Mouse (Mus musculus): Measurements from ENCODE around the gene Lingo4. TPM values are rescaled to one million over a fixed set of nuclear protein-coding genes. Genes with fewer than 3 reads are reported as not detected.

Gene Lingo4
- total RNA-seq, 2 experiments from 2014 or later, result not detected

- no peak for ATAC-seq (ENCODE audit: poor library complexity, severe bottlenecking)
Observed at GRCm38 (mm10) chr3:94386671-94387070, 11.6 kb upstream of the Lingo4 start.

GRCm38 (mm10) chr3:94387391-94387790, 10.9 kb upstream of the Lingo4 start:
- no peak for ATAC-seq (ENCODE audit: poor library complexity, severe bottlenecking)

- peak; percentile 21 for ATAC-seq (ENCODE audit: poor library complexity, severe bottlenecking)
Observed at GRCm38 (mm10) chr3:94388047-94388446, 10.3 kb upstream of the Lingo4 start.

DNA sequence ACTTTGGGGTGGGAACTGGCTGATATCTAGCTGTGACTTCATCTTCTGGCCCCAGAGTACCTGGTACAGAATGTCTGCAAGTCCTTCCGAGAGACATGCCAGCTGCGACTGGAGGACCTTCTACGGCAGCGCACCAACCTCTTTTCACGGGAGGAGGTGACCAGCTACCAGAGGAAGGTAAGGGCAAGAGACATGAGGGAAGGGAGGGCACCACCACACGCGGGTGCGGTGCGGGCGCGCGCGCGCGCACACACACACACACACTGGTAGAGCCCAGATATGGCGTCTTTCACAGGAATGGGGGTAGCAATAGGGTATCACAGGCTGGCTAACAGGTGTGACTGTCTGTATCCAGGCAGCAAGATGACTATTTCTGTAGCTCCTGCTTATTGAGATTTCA, 8.9 kb upstream of the Lingo4 start:
- ATAC-seq (ENCODE audit: poor library complexity, severe bottlenecking), result no peak

- no peak for ATAC-seq (ENCODE audit: poor library complexity, severe bottlenecking)
Observed at GRCm38 (mm10) chr3:94391001-94391400, 7.3 kb upstream of the Lingo4 start.

DNA sequence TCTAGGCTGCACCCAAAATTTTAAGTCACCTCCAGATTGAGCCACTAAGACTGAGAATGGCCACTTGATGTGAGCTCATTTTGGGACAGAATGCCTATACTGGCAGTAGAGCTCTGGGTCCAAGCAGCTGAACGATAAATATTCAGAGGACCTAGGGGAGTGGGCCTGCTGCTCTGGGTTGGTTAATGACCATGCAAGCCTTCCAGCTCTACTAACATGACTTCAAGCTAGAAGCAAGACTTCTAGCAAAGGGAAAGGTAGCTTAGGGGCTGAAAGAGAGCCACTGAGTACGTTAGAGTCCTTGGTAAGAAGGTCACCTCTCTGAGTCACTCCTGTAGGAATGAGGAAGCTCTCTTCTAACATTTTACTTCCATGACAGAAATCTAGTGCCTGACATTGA, 6.2 kb upstream of the Lingo4 start:
- no peak for ATAC-seq (ENCODE audit: poor library complexity, severe bottlenecking)

GRCm38 (mm10) chr3:94393049-94393448, 5.3 kb upstream of the Lingo4 start:
- ATAC-seq (ENCODE audit: poor library complexity, severe bottlenecking), result no peak

DNA sequence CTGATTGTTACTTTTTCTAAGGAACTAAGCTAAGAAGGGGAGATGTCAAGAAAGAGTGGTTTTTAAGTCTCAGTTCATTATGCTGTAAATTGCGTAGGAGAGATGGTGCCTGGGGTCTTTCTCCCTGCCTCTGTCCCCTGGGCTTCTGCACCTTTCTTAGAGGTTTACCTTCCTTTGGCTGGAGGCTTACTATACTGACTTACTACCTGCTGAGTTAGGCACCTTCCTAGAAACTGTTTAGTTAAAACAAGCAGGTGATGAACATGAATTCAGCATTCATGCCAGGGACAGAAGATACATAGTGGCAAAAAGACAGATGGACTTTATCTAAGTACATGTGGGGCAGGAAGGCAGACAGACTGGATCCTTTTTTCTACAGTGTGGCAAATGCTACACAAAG, 2.0 kb upstream of the Lingo4 start:
- ATAC-seq (ENCODE audit: poor library complexity, severe bottlenecking), result no peak

DNA sequence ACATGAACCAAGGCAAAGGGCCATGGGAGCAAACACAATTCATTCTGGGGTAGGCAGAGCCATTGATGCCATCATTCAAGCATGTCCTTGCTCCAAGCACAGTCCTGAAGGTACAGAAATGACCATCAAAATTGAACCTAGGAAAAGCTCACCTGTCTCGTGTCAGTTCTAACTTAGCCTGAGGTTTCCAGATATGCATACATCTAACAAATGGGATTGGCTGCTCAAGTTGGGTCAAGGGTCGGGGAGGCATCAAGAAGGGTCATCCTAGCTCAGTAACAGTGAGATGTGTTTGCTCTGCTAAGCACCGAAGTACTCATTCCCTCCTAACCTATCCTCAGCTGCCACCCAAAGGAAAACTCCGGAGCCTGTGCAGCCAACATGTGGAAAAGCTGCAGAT, 1.5 kb upstream of the Lingo4 start:
- ATAC-seq (ENCODE audit: poor library complexity, severe bottlenecking), result no peak

DNA sequence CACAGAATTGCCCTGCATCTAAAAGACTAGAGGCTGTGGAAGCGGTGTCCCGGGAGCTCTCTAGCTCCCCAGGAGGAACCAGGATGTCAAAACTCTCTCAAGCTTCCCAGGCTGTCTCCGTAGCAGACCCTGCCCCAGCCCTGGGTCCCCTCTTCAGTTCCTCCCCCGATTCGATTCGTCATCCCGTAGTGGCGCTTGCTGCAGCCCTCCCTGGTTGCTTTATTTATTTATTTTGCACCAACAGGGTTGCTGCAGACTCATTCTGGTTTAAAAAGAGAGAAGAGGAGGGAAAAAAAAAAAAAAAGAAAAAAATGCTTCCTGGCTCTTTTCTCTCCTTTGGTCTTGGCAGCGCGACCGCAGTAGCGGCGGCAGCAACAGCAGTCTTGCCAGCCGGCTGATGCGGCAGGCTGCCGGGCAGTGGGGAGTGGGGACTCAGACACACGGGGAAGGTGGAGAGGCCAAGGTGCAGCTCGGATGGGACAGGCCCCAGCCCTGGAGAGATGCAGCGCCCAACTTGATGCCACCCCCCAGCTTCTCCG, 695 bp downstream of the Lingo4 start:
- ATAC-seq (ENCODE audit: poor library complexity, severe bottlenecking), result no peak

DNA sequence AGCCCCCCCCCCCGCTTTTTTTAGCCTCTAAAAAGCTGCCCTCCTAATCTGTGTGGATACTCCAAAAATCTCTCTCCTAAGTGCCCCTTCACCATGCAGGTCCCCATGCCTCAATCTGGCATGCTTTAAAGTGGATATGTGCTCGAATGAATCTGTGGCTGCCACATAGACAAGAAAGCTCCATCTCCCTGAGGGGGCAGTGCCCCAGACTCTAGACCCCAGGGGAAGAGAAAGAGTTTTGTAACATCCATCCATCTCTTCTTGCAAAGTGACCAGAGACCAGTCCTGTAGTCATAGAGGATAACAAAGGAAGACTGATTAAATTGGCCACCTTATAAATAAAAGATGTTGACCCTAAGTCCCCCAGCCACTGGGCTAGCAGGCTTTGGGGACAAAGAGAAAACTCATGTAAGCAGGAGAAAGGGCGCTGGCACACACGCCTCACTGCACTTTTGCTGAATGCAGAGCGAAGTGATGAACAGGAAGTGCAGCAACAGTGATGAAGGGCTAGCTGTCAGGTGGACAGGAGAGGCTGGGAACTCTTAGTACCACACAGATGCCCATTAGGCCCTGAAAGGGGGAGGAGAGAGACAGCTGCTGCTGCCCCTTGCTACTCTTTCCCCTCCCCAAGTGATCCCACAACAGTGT, 1.5 kb downstream of the Lingo4 start:
- ATAC-seq (ENCODE audit: poor library complexity, severe bottlenecking), result no peak

- ATAC-seq (ENCODE audit: poor library complexity, severe bottlenecking), result no peak
Observed at GRCm38 (mm10) chr3:94402451-94402850, 4.1 kb downstream of the Lingo4 start.

GRCm38 (mm10) chr3:94404366-94405054, 6.2 kb downstream of the Lingo4 start:
- no peak for ATAC-seq (ENCODE audit: poor library complexity, severe bottlenecking)

- no peak for ATAC-seq (ENCODE audit: poor library complexity, severe bottlenecking)
Observed at GRCm38 (mm10) chr3:94405561-94405960, 7.2 kb downstream of the Lingo4 start.

DNA sequence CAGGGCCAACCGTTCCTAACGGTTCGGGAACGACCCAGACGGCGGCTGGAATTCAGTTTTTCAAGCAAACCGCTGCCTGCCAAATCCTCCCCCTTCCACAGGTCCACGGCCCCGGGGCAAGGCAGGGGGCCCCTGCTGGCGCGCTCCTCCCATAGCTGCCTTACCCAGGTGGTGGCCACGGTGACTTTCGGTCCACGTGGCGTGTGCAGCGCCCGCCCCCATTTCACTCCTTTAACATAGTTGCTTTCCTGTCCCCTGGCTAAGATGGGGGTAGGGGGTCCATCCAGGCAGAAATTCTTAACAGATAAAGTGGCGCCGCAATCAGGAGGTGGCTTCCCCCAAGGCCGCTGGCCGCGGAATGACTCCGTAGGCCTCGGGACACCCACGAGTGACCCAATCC, 14.2 kb downstream of the Lingo4 start:
- peak; percentile 27 for ATAC-seq (ENCODE audit: poor library complexity, severe bottlenecking)

- peak; percentile 100 for ATAC-seq (ENCODE audit: poor library complexity, severe bottlenecking)
Observed at GRCm38 (mm10) chr3:94413031-94413679, 14.8 kb downstream of the Lingo4 start, which contains the start of gene Tdrkh. TSS of gene Tdrkh (plus strand) at chr3:94413273.

- no peak for ATAC-seq (ENCODE audit: poor library complexity, severe bottlenecking)
Observed at GRCm38 (mm10) chr3:94430980-94431379, 32.7 kb downstream of the Lingo4 start.

DNA sequence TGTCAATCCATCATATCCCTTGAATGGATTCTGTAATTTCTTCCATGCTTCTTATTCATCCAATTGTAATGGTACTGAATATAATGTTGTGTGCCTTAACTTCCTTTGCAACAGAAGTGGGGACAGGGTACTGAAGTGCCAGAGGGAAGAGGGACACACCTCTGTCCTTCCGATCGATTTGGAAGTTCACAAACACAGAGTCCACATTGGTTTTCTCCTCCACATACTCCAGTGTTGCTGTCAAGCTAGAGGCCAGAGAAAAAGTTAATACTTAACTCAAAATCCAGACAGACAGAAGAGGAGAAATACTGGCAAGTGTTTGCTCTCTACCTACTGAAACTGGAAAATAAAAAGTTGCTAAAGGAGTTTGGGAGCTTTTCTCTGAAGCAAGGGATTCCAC, 36.0 kb downstream of the Lingo4 start:
- no peak for ATAC-seq (ENCODE audit: poor library complexity, severe bottlenecking)

DNA sequence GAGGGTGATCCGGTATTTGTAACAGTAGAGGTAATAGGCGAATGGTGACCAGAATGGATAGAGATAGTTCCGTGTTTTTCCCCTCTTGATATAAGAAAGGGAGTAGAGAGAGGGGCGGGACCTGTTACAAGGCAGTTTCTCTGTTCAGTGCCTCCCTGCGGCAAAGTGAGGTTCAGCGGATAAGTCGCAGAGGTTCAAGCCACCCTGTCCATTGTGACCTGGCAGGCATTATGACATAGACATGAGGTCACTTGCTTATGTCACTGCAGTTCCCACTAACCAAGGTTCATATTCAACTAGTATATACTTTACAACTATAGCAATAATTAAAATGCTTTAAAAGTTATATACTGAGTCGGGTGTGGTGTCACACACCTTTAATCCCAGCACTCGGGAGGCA, 38.1 kb downstream of the Lingo4 start:
- no peak for ATAC-seq (ENCODE audit: poor library complexity, severe bottlenecking)

- no peak for ATAC-seq (ENCODE audit: poor library complexity, severe bottlenecking)
Observed at GRCm38 (mm10) chr3:94441182-94441581, 42.9 kb downstream of the Lingo4 start.

- peak; percentile 98 for ATAC-seq (ENCODE audit: poor library complexity, severe bottlenecking)
Observed at GRCm38 (mm10) chr3:94442951-94443596, 44.8 kb downstream of the Lingo4 start, which contains the start of gene Mrpl9. TSS of gene Mrpl9 (plus strand) at chr3:94443318.
